Mouse (Mus musculus): ENCODE measurements around the gene Por. TPM values are rescaled to one million over a fixed set of nuclear protein-coding genes. Genes with fewer than 3 reads are reported as not detected.

The Por gene
- total and polyA plus RNA-seq, 3 experiments: 40.3 to 64.4 TPM; not detected in 1

DNA sequence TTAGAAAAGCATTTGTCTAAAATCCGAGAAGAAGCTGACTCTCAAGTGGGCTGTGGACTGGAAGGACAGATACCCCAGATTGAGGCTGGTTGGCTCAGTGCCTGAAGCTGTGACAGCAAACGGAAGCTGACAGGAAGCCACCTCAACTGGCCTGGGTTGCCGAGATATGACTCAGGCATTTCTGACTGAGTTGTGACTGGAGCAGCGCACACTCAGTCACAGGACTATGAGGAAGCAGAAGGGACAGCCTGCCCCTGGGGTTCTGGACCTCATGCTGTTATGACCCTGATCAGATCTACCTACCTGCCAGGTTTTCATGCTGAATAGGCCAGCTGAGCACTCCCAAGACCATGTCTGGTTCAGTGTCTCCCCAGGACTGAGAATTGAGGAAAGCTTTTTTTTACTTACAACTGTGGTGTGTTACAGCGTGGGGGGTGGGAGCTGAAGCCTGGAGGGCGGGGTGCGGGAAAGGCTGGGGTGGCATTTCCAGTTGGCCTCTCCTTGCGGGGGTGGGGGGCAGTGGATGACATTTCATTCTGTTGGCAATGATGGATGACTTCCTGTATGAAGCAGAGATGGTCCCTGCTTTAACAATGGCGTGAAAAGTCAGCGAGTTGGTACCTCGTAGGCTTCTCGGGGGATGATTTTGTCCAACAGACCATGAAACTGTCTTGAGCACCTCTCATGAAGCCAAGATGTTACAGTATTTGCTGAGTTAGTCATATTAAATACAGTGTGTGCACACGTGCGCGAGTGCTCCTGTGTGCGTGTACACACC is 43.8 kb downstream of the Por start (continued):
- TF ChIP-seq GABPA (IDR thresholded peaks at IDR 0.05; ENCODE audit: low read depth, low read length) (peak; percentile 90), USF2 (IDR thresholded peaks at IDR 0.05; ENCODE audit: borderline replicate concordance in 1 of 2, insufficient read depth in 1 of 2, low read depth in 1 of 2, low read length in 2 of 2) (no peak), MYB (IDR thresholded peaks at IDR 0.05; ENCODE audit: low read depth, low read length) (peak; percentile 73), NRF1 (IDR thresholded peaks at IDR 0.05; ENCODE audit: insufficient read depth, low read depth, low read length, poor library complexity, severe bottlenecking) (peak; percentile 62; the same call in 1 of the 2 replicates), CHD2 (IDR thresholded peaks at IDR 0.05; ENCODE audit: low read length) (peak; percentile 24; the same call in 1 of the 2 replicates), SMC3 (IDR thresholded peaks at IDR 0.05; ENCODE audit: low read depth, low read length) (no peak; the same call in 1 of the 2 replicates), KAT2A (conservative IDR thresholded peaks at IDR 0.05; ENCODE audit: low read depth, low read length) (peak; percentile 38), MXI1 (IDR thresholded peaks at IDR 0.05; ENCODE audit: low read depth, low read length) (peak; percentile 85), POLR2A (IDR thresholded peaks at IDR 0.05; ENCODE audit: control insufficient read depth in 1 of 2, insufficient read depth in 1 of 2, low read depth in 1 of 2, low read length in 2 of 2, poor library complexity in 1 of 2) (no peak), TBP (IDR thresholded peaks at IDR 0.05; ENCODE audit: low read depth, low read length) (peak; percentile 41; the same call in 1 of the 2 replicates), HCFC1 (IDR thresholded peaks at IDR 0.05; ENCODE audit: low read depth, low read length) (peak; percentile 64; the same call in 1 of the 2 replicates), ELF1 (IDR thresholded peaks at IDR 0.05; ENCODE audit: low read depth, low read length) (peak; percentile 64), USF1 (IDR thresholded peaks at IDR 0.05; ENCODE audit: low read depth, low read length) (no peak; the same call in 1 of the 2 replicates), SIN3A (IDR thresholded peaks at IDR 0.05; ENCODE audit: low read length) (peak; percentile 97), TAL1 (IDR thresholded peaks at IDR 0.05; ENCODE audit: low read length) (peak; percentile 99)

DNA sequence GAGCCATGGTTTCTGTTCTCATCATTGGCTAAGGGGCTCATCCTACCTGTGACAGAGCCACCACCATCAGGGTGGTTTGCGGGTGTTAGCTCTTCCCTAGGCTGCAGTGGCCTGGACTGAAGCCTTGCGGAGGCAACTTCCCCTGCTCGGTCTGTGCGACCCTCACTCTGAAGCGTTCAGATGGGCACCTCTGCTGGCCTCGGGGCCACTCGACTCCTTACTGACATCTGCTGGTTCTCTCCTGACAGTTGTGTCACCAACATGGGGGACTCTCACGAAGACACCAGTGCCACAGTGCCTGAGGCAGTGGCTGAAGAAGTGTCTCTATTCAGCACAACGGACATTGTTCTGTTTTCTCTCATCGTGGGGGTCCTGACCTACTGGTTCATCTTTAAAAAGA is 45.8 kb downstream of the Por start:
- H3K4me3 ChIP-seq (ENCODE audit: control insufficient read depth in 1 of 2, insufficient read depth in 1 of 2, low read depth in 2 of 2, low read length in 2 of 2): no peak overlapping the region
- no peak overlapping the region for H3K9ac ChIP-seq (ENCODE audit: control insufficient read depth, low read depth, low read length, poor library complexity, severe bottlenecking)
- H3K79me2 ChIP-seq (ENCODE audit: control insufficient read depth, insufficient read depth, low read length, poor library complexity): 0 out of 2 replicates have a peak, but pooled peaks cover 3% of the 10 kb centered on the region
- H3K27me3 ChIP-seq (ENCODE audit: control insufficient read depth in 1 of 2, insufficient read depth in 2 of 2, low read length in 2 of 2): no peaks in the 10 kb centered on the region
- DNase-seq (ENCODE audit: low read depth, low spot score): no peak
- TF ChIP-seq ZKSCAN1 (IDR thresholded peaks at IDR 0.05; ENCODE audit: low read depth, low read length) (no peak), USF1 (IDR thresholded peaks at IDR 0.05; ENCODE audit: low read depth, low read length) (no peak), USF2 (IDR thresholded peaks at IDR 0.05; ENCODE audit: borderline replicate concordance in 1 of 2, insufficient read depth in 1 of 2, low read depth in 1 of 2, low read length in 2 of 2) (no peak), CHD2 (IDR thresholded peaks at IDR 0.05; ENCODE audit: low read length) (no peak), TBP (IDR thresholded peaks at IDR 0.05; ENCODE audit: low read depth, low read length) (no peak), ELF1 (IDR thresholded peaks at IDR 0.05; ENCODE audit: low read depth, low read length) (no peak), JUND (IDR thresholded peaks at IDR 0.05; ENCODE audit: low read depth, low read length) (no peak), SMC3 (IDR thresholded peaks at IDR 0.05; ENCODE audit: low read depth, low read length) (peak; percentile 55), KAT2A (conservative IDR thresholded peaks at IDR 0.05; ENCODE audit: low read depth, low read length) (no peak), RAD21 (IDR thresholded peaks at IDR 0.05; ENCODE audit: low read depth, low read length) (peak; percentile 0; the same call in 1 of the 2 replicates), CTCF (IDR thresholded peaks at IDR 0.05 in 2 of 3, conservative IDR thresholded peaks at IDR 0.05 in 1 of 3; ENCODE audit: control insufficient read depth in 1 of 3, insufficient read depth in 1 of 3, low read depth in 2 of 3, low read length in 3 of 3, poor library complexity in 1 of 3, severe bottlenecking in 1 of 3) (peak in 2 of 3 experiments; percentile 37 to 45; a peak in 4 of 6 replicates)
- peaks cover 0 to 37% of the 10 kb centered on the region in 2 experiments for H3K36me3 ChIP-seq (ENCODE audit: control insufficient read depth in 1 of 2, insufficient read depth in 2 of 2, low read length in 2 of 2)
- no peaks in the 10 kb centered on the region for H3K9me3 ChIP-seq (replicated peaks; ENCODE audit: insufficient read depth, low read length)
- H3K4me1 ChIP-seq (ENCODE audit: control insufficient read depth in 1 of 2, insufficient read depth in 2 of 2, low read length in 2 of 2): peaks cover 20 to 39% of the 10 kb centered on the region in 2 experiments
- H3K27ac ChIP-seq (ENCODE audit: control insufficient read depth, low read depth, low read length): no peak overlapping the region
